Comparison of ENCODE assay signal across 12 mouse cellular contexts in genomic region chr3:132037670-132038069, GRCm38 (mm10). TPM values are rescaled to one million over a fixed set of nuclear protein-coding genes. Genes with fewer than 3 reads are reported as not detected.
A peak's percentile ranks its signal among the peaks of the same experiment; 100 is the strongest.
DNase-seq lines count a peak whose midpoint lies in the region; ATAC-seq and TF ChIP-seq lines count a peak whose summit lies in the region.
"Had no signal": no experiment of that assay in that cellular context is flagged by ENCODE, and none has a peak within 500 bp of the region (broad histone marks: within the 10 kb centered on the region; RNA-seq: fewer than 3 reads in every experiment).

No protein-coding gene starts in this region.

- H3K9me3 ChIP-seq in heart, embryonic 10.5 days: no peaks in the 10 kb centered on the region
- no peaks in the 10 kb centered on the region for H3K9me3 ChIP-seq in stomach, embryonic 14.5 days (ENCODE audit: control insufficient read depth, low read depth, low read length)
- no peaks in the 10 kb centered on the region for H3K9me3 ChIP-seq in stomach, postnatal 0 days (ENCODE audit: control insufficient read depth, low read length)
- H3K9me3 ChIP-seq: limb, embryonic 10.5 days; midbrain, embryonic 13.5 days had no signal

- no peak for TF ChIP-seq CTCF in stomach, postnatal 0 days (IDR thresholded peaks at IDR 0.05; ENCODE audit: low read depth)

- WGBS in heart, embryonic 10.5 days: 45% methylated on average over 10 of the region's 10 CpGs
- 40% methylated on average over 10 of the region's 10 CpGs for WGBS in stomach, embryonic 14.5 days
- WGBS in stomach, postnatal 0 days: 35% methylated on average over 10 of the region's 10 CpGs

- peak; percentile 58; the same call in 1 of the 2 replicates for ATAC-seq in stomach, embryonic 14.5 days (ENCODE audit: insufficient number of reproducible peaks, insufficient read depth, low FRiP score, low read depth)
- no peak for ATAC-seq in stomach, postnatal 0 days (ENCODE audit: low FRiP score, low TSS enrichment)
- peak; percentile 83 for ATAC-seq in granulocyte monocyte progenitor cell, adult 5-6 weeks (replicated peaks; ENCODE audit: poor library complexity, severe bottlenecking)
- ATAC-seq: activated CD4-positive, CD25-positive, alpha-beta regulatory T cell, adult 4 months; midbrain, embryonic 13.5 days had no signal

- H3K4me3 ChIP-seq in heart, embryonic 10.5 days: no peak overlapping the region
- no peak overlapping the region for H3K4me3 ChIP-seq in stomach, embryonic 14.5 days (ENCODE audit: low read depth, low read length)
- H3K4me3 ChIP-seq in stomach, postnatal 0 days (ENCODE audit: low read depth, low read length): no peak overlapping the region
- H3K4me3 ChIP-seq: limb, embryonic 10.5 days; midbrain, embryonic 13.5 days had no signal

- H3K27me3 ChIP-seq in heart, embryonic 10.5 days (ENCODE audit: insufficient read depth, poor library complexity, severe bottlenecking): no peaks in the 10 kb centered on the region
- H3K27me3 ChIP-seq in stomach, embryonic 14.5 days (ENCODE audit: control insufficient read depth, insufficient read depth, low read length): no peaks in the 10 kb centered on the region
- H3K27me3 ChIP-seq in stomach, postnatal 0 days (ENCODE audit: control insufficient read depth, insufficient read depth, low read length): no peaks in the 10 kb centered on the region
- H3K27me3 ChIP-seq: midbrain, embryonic 13.5 days had no signal

- no peaks in the 10 kb centered on the region for H3K36me3 ChIP-seq in heart, embryonic 10.5 days
- H3K36me3 ChIP-seq in stomach, embryonic 14.5 days (ENCODE audit: control insufficient read depth, insufficient read depth, low read length): no peaks in the 10 kb centered on the region
- H3K36me3 ChIP-seq in stomach, postnatal 0 days (ENCODE audit: control insufficient read depth, insufficient read depth, low read length): no peaks in the 10 kb centered on the region
- H3K36me3 ChIP-seq: limb, embryonic 10.5 days; midbrain, embryonic 13.5 days had no signal

- peaks cover 5% of the 10 kb centered on the region for H3K4me1 ChIP-seq in heart, embryonic 10.5 days
- H3K4me1 ChIP-seq in stomach, embryonic 14.5 days (ENCODE audit: control insufficient read depth, insufficient read depth, low read length): 0 out of 2 replicates have a peak, but pooled peaks cover 3% of the 10 kb centered on the region
- no peaks in the 10 kb centered on the region for H3K4me1 ChIP-seq in stomach, postnatal 0 days (replicated peaks; ENCODE audit: control insufficient read depth, insufficient read depth)

- peak overlapping the region; percentile 69; the same call in 1 of the 2 replicates for H3K27ac ChIP-seq in heart, embryonic 10.5 days
- no peak overlapping the region for H3K27ac ChIP-seq in stomach, embryonic 14.5 days (ENCODE audit: low read length)
- H3K27ac ChIP-seq in stomach, postnatal 0 days (replicated peaks): no peak overlapping the region
- H3K27ac ChIP-seq: limb, embryonic 10.5 days; midbrain, embryonic 13.5 days had no signal

- no peak for DNase-seq in heart, embryonic 10.5 days (ENCODE audit: low spot score)
- no peak for DNase-seq in heart, adult 11 months
- no peak for DNase-seq in stomach, postnatal 0 days (ENCODE audit: low spot score)
- no peak for DNase-seq in embryo, embryonic 9.5 days (ENCODE audit: extremely low spot score)
- DNase-seq in urinary bladder, postnatal 4 days (ENCODE audit: low spot score in 2 of 2): no peak
- DNase-seq in thymus, postnatal 14 days: no peak
- DNase-seq: cerebellum, adult 11 months had no signal

- H3K9ac ChIP-seq in stomach, embryonic 14.5 days (replicated peaks; ENCODE audit: low read depth, low read length): no peak overlapping the region
- no peak overlapping the region for H3K9ac ChIP-seq in stomach, postnatal 0 days (ENCODE audit: low read length)
- H3K9ac ChIP-seq: midbrain, embryonic 13.5 days had no signal

- H3K4me2 ChIP-seq in stomach, embryonic 14.5 days (replicated peaks; ENCODE audit: low read depth, low read length): no peak overlapping the region
- H3K4me2 ChIP-seq in stomach, postnatal 0 days (replicated peaks; ENCODE audit: low read depth): no peak overlapping the region
- H3K4me2 ChIP-seq: midbrain, embryonic 13.5 days had no signal

- TF ChIP-seq EP300 in stomach, postnatal 0 days (optimal IDR thresholded peaks at IDR 0.05): no peak

RNA-seq across cellular contexts. Expression of gene Dkk2, which starts 47.4 kb away (rescaled TPM):
- 3.0 and 7.7 TPM in 2 replicates for polyA plus RNA-seq in heart, embryonic 10.5 days (2016; fragmentation: Nextera tagmentation; extraction: Ambion mirVana)
- 9.6 and 11.0 TPM in 2 replicates for polyA plus RNA-seq in stomach, embryonic 14.5 days (2014; fragmentation: Nextera tagmentation; extraction: Ambion mirVana)
- 3.7 and 3.9 TPM in 2 replicates for polyA plus RNA-seq in stomach, postnatal 0 days (2015; fragmentation: Nextera tagmentation; extraction: Ambion mirVana)
- not detected in 2 replicates for total RNA-seq in granulocyte monocyte progenitor cell, adult 5-6 weeks (2014; fragmentation: Nextera tagmentation)
- not detected in 2 replicates for total RNA-seq in granulocyte monocyte progenitor cell, adult 5-6 weeks (2017)
- polyA plus RNA-seq: activated CD4-positive, CD25-positive, alpha-beta regulatory T cell, adult 4 months had no signal
